In the genomic region with DNA sequence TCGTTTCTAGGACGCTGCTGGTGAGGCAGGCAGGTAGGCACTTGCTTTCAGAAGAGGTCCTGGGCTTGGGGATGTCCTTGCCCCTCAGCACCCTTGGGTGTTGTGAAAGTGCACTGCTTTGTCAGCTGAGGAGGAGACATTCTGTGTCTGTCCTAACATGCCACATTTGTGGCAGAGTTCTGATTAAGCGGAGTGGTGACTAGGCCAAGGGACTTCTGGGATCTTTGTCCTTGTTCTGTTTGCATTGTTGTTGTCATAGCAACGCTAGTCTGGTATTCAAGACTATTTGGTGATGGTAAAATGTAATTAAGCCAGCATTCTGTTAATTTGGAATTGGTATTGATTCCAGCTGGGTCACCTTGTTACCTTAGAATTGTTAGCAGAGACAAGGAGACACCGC, we compare ENCODE assay signal across 19 mouse cellular contexts. TPM values are rescaled to one million over a fixed set of nuclear protein-coding genes. Genes with fewer than 3 reads are reported as not detected.
DNase-seq lines count a peak whose midpoint lies in the region; ATAC-seq and TF ChIP-seq lines count a peak whose summit lies in the region.
"Had no signal": no experiment of that assay in that cellular context is flagged by ENCODE, and none has a peak within 500 bp of the region (broad histone marks: within the 10 kb centered on the region; RNA-seq: fewer than 3 reads in every experiment).

No protein-coding gene starts in this region.

- no peak for TF ChIP-seq CTCF in gastrocnemius, adult 2 months (IDR thresholded peaks at IDR 0.05)
- TF ChIP-seq CTCF in midbrain, postnatal 0 days (IDR thresholded peaks at IDR 0.05), result no peak

- intact Hi-C loops in gastrocnemius, adult 2 months (cut with DNase I), result no loop called here

- peaks cover 91% of the 10 kb centered on the region for H3K36me3 ChIP-seq in midbrain, embryonic 10.5 days
- peaks cover 54% of the 10 kb centered on the region for H3K36me3 ChIP-seq in midbrain, postnatal 0 days (ENCODE audit: insufficient read depth, low read length)
- H3K36me3 ChIP-seq in midbrain, embryonic 12.5 days, result peaks cover 85% of the 10 kb centered on the region
- H3K36me3 ChIP-seq in heart, embryonic 11.5 days (ENCODE audit: control insufficient read depth, insufficient read depth, low read length), result peaks cover 13% of the 10 kb centered on the region

- no peak for DNase-seq in gastrocnemius, adult 2 months
- DNase-seq in gastrocnemius, adult 8-10 months (ENCODE audit: low spot score in 2 of 2), result no peak
- no peak for DNase-seq in midbrain, embryonic 10.5 days (ENCODE audit: low spot score)
- DNase-seq in midbrain, postnatal 0 days (ENCODE audit: low spot score), result no peak
- no peak for DNase-seq in left cerebral cortex, adult 8-10 months (ENCODE audit: low spot score in 2 of 2)
- DNase-seq: gastrocnemius, postnatal 10 days; kidney, adult 2 months; kidney, postnatal 10 days; lung, adult 18-20 months; lung, postnatal 36 days; retina, postnatal 1 day had no signal

- ATAC-seq in midbrain, postnatal 0 days (ENCODE audit: low FRiP score), result no peak
- no peak for ATAC-seq in midbrain, embryonic 12.5 days (ENCODE audit: low FRiP score, low read depth)
- no peak for ATAC-seq in heart, embryonic 11.5 days (replicated peaks; ENCODE audit: insufficient number of reproducible peaks, low FRiP score, low TSS enrichment)

- no peak overlapping the region for H3K4me2 ChIP-seq in midbrain, postnatal 0 days (ENCODE audit: low read depth, low read length, poor library complexity, severe bottlenecking)
- H3K4me2 ChIP-seq in midbrain, embryonic 12.5 days (replicated peaks), result no peak overlapping the region
- no peak overlapping the region for H3K4me2 ChIP-seq in heart, embryonic 11.5 days
- H3K4me2 ChIP-seq: heart, embryonic 13.5 days; liver, embryonic 11.5 days; stomach, embryonic 15.5 days had no signal

- peak overlapping the region; percentile 31; the same call in 1 of the 2 replicates for H3K27ac ChIP-seq in gastrocnemius, adult 2 months
- H3K27ac ChIP-seq in midbrain, embryonic 10.5 days (replicated peaks), result peak overlapping the region; percentile 70
- H3K27ac ChIP-seq in midbrain, postnatal 0 days (ENCODE audit: low read depth, low read length), result no peak overlapping the region
- peak overlapping the region; percentile 63 for H3K27ac ChIP-seq in midbrain, embryonic 12.5 days (replicated peaks)
- H3K27ac ChIP-seq in heart, embryonic 11.5 days (ENCODE audit: low read depth, low read length), result no peak overlapping the region
- H3K27ac ChIP-seq: embryonic facial prominence, embryonic 10.5 days; heart, embryonic 13.5 days; stomach, embryonic 15.5 days had no signal

- no peak overlapping the region for H3K4me3 ChIP-seq in gastrocnemius, adult 2 months
- no peak overlapping the region for H3K4me3 ChIP-seq in midbrain, embryonic 10.5 days
- H3K4me3 ChIP-seq in midbrain, postnatal 0 days (ENCODE audit: low read depth, low read length), result no peak overlapping the region
- H3K4me3 ChIP-seq in midbrain, embryonic 12.5 days, result no peak overlapping the region
- H3K4me3 ChIP-seq in heart, embryonic 11.5 days (ENCODE audit: low read depth, low read length), result no peak overlapping the region
- H3K4me3 ChIP-seq: embryonic facial prominence, embryonic 10.5 days; heart, embryonic 13.5 days; stomach, embryonic 15.5 days had no signal

- H3K9ac ChIP-seq in midbrain, postnatal 0 days (replicated peaks; ENCODE audit: low read length, poor library complexity, severe bottlenecking), result no peak overlapping the region
- H3K9ac ChIP-seq in midbrain, embryonic 12.5 days (replicated peaks), result peak overlapping the region; percentile 24; the same call in 1 of the 2 replicates
- no peak overlapping the region for H3K9ac ChIP-seq in heart, embryonic 11.5 days (ENCODE audit: low read depth, low read length)
- H3K9ac ChIP-seq: heart, embryonic 13.5 days; stomach, embryonic 15.5 days had no signal

- peaks cover 11% of the 10 kb centered on the region for H3K4me1 ChIP-seq in midbrain, embryonic 10.5 days
- H3K4me1 ChIP-seq in midbrain, postnatal 0 days (ENCODE audit: insufficient read depth, low read length), result no peaks in the 10 kb centered on the region
- H3K4me1 ChIP-seq in midbrain, embryonic 12.5 days, result peaks cover 6% of the 10 kb centered on the region; the same call in 1 of the 2 replicates
- H3K4me1 ChIP-seq in heart, embryonic 11.5 days (ENCODE audit: control insufficient read depth, insufficient read depth, low read length), result no peaks in the 10 kb centered on the region
- H3K4me1 ChIP-seq: embryonic facial prominence, embryonic 10.5 days; stomach, embryonic 15.5 days had no signal

- no peaks in the 10 kb centered on the region for H3K27me3 ChIP-seq in midbrain, embryonic 10.5 days (ENCODE audit: low read depth, poor library complexity, severe bottlenecking)
- H3K27me3 ChIP-seq in midbrain, postnatal 0 days (ENCODE audit: insufficient read depth, low read length), result no peaks in the 10 kb centered on the region
- no peaks in the 10 kb centered on the region for H3K27me3 ChIP-seq in midbrain, embryonic 12.5 days
- H3K27me3 ChIP-seq in heart, embryonic 11.5 days (ENCODE audit: control insufficient read depth, insufficient read depth, low read length), result no peaks in the 10 kb centered on the region
- H3K27me3 ChIP-seq: heart, embryonic 13.5 days; stomach, embryonic 15.5 days had no signal

- WGBS in midbrain, embryonic 10.5 days, result 88% methylated on average over 5 of the region's 5 CpGs
- WGBS in midbrain, postnatal 0 days, result 77% methylated on average over 5 of the region's 5 CpGs
- WGBS in midbrain, embryonic 12.5 days, result 75% methylated on average over 5 of the region's 5 CpGs
- 86% methylated on average over 5 of the region's 5 CpGs for WGBS in heart, embryonic 11.5 days (ENCODE audit: insufficient replicate concordance)

- H3K9me3 ChIP-seq in midbrain, embryonic 10.5 days (replicated peaks), result no peaks in the 10 kb centered on the region
- no peaks in the 10 kb centered on the region for H3K9me3 ChIP-seq in midbrain, postnatal 0 days (ENCODE audit: low read length)
- H3K9me3 ChIP-seq in midbrain, embryonic 12.5 days, result no peaks in the 10 kb centered on the region
- no peaks in the 10 kb centered on the region for H3K9me3 ChIP-seq in heart, embryonic 11.5 days (replicated peaks; ENCODE audit: control insufficient read depth, low read length)
- H3K9me3 ChIP-seq: embryonic facial prominence, embryonic 10.5 days; heart, embryonic 13.5 days; stomach, embryonic 15.5 days had no signal

RNA-seq across cellular contexts. Expression of gene Banp, which starts 54.6 kb away (rescaled TPM):
- total RNA-seq in gastrocnemius, adult 2 months (2021), result 10 to 100 TPM in 1 of 2 experiments, 1 to 10 TPM in 1; 8.8 to 18.7 TPM
- total RNA-seq in gastrocnemius, adult 8-10 months (2022), result 10 to 100 TPM in 1 of 4 experiments, 1 to 10 TPM in 3; 5.4 to 16.0 (median 6.3) TPM
- polyA plus RNA-seq in midbrain, embryonic 10.5 days (2016; fragmentation: Nextera tagmentation; extraction: Ambion mirVana), result 53.2 and 64.6 TPM in 2 replicates
- 37.1 and 51.6 TPM in 2 replicates for total RNA-seq in midbrain, postnatal 0 days (2014; rRNA removed)
- polyA plus RNA-seq in midbrain, postnatal 0 days (2015; fragmentation: Nextera tagmentation; extraction: Ambion mirVana), result 22.4 and 24.8 TPM in 2 replicates
- polyA plus RNA-seq in midbrain, embryonic 12.5 days (2016; fragmentation: Nextera tagmentation; extraction: Ambion mirVana), result 58.8 and 66.6 TPM in 2 replicates
- polyA plus RNA-seq in heart, embryonic 11.5 days (2014; fragmentation: Nextera tagmentation; extraction: Ambion mirVana), result 39.7 and 40.1 TPM in 2 replicates
- 10 to 100 TPM; 26.1 to 35.5 (median 27.9) TPM for total RNA-seq in left cerebral cortex, adult 8-10 months (2022)

RNA-seq across cellular contexts. Expression of gene Car5a, which starts 59.4 kb away (rescaled TPM):
- total RNA-seq in gastrocnemius, adult 2 months (2021), result not detected
- total RNA-seq in gastrocnemius, adult 8-10 months (2022), result not detected
- polyA plus RNA-seq in midbrain, embryonic 10.5 days (2016; fragmentation: Nextera tagmentation; extraction: Ambion mirVana), result 0.27 and 0.30 TPM in 2 replicates
- total RNA-seq in midbrain, postnatal 0 days (2014; rRNA removed), result 0.19 TPM in 1 of 2 replicates, not detected in the other
- polyA plus RNA-seq in midbrain, postnatal 0 days (2015; fragmentation: Nextera tagmentation; extraction: Ambion mirVana), result 0.17 and 0.22 TPM in 2 replicates
- 0.23 TPM in 1 of 2 replicates, not detected in the other for polyA plus RNA-seq in midbrain, embryonic 12.5 days (2016; fragmentation: Nextera tagmentation; extraction: Ambion mirVana)
- 0.17 TPM in 1 of 2 replicates, not detected in the other for polyA plus RNA-seq in heart, embryonic 11.5 days (2014; fragmentation: Nextera tagmentation; extraction: Ambion mirVana)
- total RNA-seq in left cerebral cortex, adult 8-10 months (2022), result under 1 TPM in 1 of 4 experiments, not detected in 3; 0.53 TPM
- total RNA-seq: gastrocnemius, postnatal 10 days; heart, postnatal 25 days; megakaryocyte-erythroid progenitor cell, adult 5-6 weeks had no signal
- polyA plus RNA-seq: embryonic facial prominence, embryonic 10.5 days had no signal

Comparison
In these comparisons a context has a peak if more than half of its experiments do, and no peak if none do; other contexts are left out.
1. H3K27ac ChIP-seq: peak in gastrocnemius, adult 2 months (single experiment), midbrain, embryonic 10.5 days (single experiment) and midbrain, embryonic 12.5 days (single experiment); none in midbrain, postnatal 0 days (single experiment) and heart, embryonic 11.5 days (single experiment).